Mouse (Mus musculus): ENCODE results near the gene Tipin.
"Not testable (repeated sequence)": the region's sequence is repeated elsewhere in the genome, so short reads cannot be mapped to it uniquely, and the experiment has no call there.

The Tipin gene

GRCm38 (mm10) chr9:64271249-64271648 lies 10.1 kb upstream of the Tipin start:
- no peak for DNase-seq (ENCODE audit: low read depth, low spot score)

GRCm38 (mm10) chr9:64272611-64273010 lies 8.8 kb upstream of the Tipin start:
- peak; percentile 13 for DNase-seq (ENCODE audit: low read depth, low spot score)

GRCm38 (mm10) chr9:64273757-64274156 lies 7.6 kb upstream of the Tipin start:
- DNase-seq (ENCODE audit: low read depth, low spot score): no peak

DNA sequence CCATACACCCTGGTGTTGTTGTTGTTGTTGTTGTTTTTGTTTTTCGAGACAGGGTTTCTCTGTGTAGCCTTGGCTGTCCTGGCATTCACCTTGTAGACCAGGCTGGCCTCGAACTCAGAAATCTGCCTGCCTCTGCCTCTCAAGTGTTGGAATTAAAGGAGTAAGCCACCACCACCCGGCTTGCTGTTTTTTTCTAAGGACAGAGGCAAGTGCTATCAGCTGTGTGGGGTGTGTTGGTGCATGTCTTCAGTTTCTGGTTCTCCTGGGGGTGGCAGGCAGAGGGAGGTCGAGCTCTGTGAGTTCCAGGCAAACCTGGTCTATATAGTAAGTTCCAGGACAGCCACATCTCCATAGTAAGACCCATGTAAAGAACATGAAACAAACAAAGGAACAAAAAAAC lies 7.1 kb upstream of the Tipin start:
- no peak for DNase-seq (ENCODE audit: low read depth, low spot score)

- DNase-seq (ENCODE audit: low read depth, low spot score): no peak
Observed at GRCm38 (mm10) chr9:64274919-64275318, 6.5 kb upstream of the Tipin start.

GRCm38 (mm10) chr9:64277706-64278105 lies 3.7 kb upstream of the Tipin start:
- peak; percentile 57 for DNase-seq (ENCODE audit: low read depth, low spot score)

- no peak for DNase-seq (ENCODE audit: low read depth, low spot score)
Observed at GRCm38 (mm10) chr9:64278665-64279310, 2.6 kb upstream of the Tipin start.

DNA sequence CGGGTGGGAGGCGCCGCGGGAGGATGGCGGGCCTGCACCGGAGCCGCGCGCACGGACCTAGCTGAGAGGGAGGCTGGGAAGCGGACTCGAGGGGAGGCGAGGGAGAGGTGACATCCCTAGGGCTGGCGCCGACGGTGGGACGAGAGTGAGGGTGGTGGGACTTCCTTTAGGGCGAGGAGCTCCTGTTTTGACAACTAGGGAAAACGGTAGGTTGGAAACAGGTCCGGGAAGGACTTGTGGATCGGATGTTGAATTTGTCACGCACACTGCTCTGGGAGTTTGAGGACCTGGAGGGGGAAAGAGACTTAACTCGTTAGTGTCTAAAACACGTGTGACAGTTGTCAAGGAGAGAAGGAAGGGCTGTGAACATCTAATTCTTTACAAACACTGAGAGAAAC lies 399 bp downstream of the Tipin start:
- DNase-seq (ENCODE audit: low read depth, low spot score): no peak

DNA sequence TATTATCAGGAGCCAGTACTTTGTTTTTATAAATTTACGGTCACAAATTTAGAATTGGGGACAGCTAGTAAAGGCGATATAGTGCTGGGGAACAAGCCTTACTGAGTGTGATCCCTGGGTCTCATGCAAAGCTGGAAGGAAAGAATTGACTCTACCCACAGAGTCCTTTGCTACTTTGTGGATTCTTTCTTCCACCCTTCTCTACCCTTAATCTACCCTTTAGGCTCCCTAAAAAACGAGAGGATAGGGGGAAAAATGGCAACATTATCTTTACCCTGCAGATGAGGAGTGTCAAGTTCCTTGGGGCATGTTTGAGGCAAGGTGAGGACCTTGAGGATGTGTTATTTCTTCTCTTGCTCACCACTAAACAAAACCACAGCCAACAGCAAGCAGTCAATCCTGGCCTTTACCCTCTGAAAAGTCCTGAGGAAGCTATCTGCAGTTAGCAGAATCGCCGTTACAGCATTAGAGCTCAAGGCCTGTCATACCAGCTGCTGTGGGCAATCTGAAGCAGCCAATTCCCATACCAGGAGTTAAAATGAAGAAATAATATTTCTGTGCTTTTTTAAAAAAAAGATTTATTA lies 1.1 kb downstream of the Tipin start:
- DNase-seq (ENCODE audit: low read depth, low spot score): no peak

GRCm38 (mm10) chr9:64303086-64303485 lies 21.7 kb downstream of the Tipin start:
- not testable (repeated sequence) for DNase-seq (ENCODE audit: low read depth, low spot score)

GRCm38 (mm10) chr9:64306476-64307312 lies 25.3 kb downstream of the Tipin start:
- no peak for DNase-seq (ENCODE audit: low read depth, low spot score)

GRCm38 (mm10) chr9:64310996-64311785 lies 29.8 kb downstream of the Tipin start:
- no peak for DNase-seq (ENCODE audit: low read depth, low spot score)

DNA sequence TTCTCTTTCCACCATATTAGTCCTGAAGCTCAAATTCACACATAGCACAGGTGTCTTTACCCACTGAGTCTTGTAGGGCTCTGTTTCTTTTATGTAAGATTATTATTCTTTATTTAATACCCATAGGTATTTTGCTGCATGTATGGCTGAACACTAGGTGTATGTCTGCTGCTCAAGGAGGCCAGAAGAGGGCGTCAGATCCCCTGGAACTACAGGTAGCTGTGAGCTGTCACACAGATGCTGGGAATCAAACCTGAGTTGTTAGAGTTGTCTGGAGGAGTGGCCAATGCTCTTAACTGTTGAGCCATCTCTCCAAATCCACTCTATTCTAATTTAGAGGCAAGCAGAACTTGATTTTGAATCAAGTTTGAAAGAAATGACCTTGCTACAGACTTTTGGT lies 30.7 kb downstream of the Tipin start:
- no peak for DNase-seq (ENCODE audit: low read depth, low spot score)

GRCm38 (mm10) chr9:64314696-64315095 lies 33.3 kb downstream of the Tipin start:
- no peak for DNase-seq (ENCODE audit: low read depth, low spot score)

GRCm38 (mm10) chr9:64316986-64317385 lies 35.6 kb downstream of the Tipin start:
- DNase-seq (ENCODE audit: low read depth, low spot score): no peak

DNA sequence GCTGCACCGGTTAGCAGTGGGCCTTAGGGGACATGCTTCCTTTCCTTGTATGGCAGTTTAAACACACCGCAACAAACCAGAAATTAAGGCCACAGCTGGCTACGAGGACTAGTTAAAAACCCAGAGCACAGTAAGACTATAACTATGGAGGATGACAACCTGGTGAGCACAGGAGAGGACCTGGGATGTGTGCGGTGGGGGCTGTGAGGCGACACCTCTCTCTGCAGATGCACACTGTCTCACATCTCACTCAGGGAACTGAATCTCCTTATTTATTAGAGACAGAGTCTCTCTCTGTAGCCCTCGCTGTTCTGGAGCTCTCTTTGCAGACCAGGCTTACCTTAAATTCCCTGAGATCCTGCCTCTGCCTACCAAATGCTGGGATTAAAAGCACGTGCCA lies 42.6 kb downstream of the Tipin start:
- DNase-seq (ENCODE audit: low read depth, low spot score): no peak

DNA sequence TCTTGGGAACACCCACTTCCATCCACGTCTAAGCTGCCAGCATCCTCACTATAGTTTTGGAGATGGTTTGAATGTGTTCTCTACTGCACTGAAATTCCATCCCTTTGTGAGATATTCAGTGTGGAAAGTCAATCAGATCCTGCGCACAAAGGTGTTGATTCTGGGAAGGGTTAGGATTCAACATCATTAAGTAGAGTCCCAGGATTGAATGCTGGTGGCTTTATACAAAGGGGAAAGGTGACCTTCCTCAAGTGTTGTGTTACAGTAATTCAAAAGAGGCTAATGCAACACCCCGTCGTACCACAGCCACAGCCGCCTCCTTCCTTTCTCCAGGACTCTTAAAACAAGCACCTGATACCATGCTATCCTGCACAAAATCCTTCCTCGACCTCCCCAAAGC lies 54.4 kb downstream of the Tipin start:
- no peak for DNase-seq (ENCODE audit: low read depth, low spot score)

DNA sequence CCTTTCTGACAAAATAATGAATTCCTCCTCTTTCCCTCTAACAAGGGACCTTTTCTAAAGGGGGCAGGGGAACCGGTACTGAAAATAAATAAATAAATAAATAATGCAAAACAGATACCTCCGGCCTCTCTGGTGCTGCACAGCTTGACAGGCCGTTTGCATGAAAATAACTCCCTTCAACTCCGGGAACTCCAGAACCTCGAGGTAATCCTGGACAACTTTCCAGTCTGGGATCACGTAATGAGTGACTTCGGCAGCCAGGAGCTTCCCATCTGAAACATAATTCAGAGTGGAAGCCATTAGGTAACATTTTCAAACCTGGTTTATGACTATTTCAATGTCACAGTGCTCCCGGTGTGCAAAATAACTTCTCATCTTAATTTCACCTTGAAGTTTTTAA lies 58.0 kb downstream of the Tipin start:
- no peak for DNase-seq (ENCODE audit: low read depth, low spot score)

DNA sequence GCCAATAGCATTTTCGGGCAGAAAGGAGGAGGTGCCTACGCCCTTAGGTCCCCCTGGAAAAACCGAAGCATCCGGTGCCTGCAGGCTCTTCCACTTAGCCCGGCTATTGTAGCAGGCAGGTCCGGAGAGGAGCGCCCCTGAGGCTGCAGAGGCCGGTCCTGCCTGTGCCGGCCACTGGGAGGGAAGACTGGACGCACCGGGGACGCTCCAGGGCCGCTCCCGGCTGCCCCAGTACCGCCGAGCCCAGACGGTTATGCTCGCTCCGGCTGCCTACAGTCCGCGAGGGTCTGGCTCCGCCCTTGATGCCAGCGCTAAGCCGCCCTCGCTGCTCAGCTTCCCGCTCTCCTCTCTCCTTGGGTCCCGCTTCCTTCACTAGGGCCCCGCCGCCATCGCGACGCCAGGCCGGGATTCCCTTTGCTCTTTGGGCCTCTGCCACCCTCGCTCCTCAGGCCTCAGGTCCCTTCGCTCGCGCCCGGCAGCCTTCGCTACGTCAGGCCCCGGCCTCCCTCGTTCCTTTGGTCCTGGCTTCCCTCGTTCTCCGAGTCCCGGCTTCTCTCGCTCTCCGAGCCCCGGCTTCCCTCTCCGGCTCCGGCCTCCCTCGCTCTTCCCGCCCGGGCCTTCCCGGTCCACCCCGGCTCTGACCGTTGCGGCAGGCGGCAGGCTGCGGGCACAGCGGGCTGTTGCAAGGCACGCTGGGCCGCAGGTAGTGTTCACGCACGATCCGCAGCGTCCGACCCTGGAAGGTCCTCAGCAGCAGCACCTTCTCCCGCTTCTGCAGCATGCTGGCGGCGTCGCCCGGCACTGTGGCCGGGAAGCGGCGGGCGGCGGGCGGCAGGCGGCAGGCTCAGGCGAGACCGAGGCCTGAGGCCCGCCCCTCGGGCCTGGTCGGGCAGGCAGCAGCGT lies 59.2 kb downstream of the Tipin start:
- DNase-seq (ENCODE audit: low read depth, low spot score): peak; percentile 62

- DNase-seq (ENCODE audit: low read depth, low spot score): no peak
Observed at GRCm38 (mm10) chr9:64341254-64341566, 59.8 kb downstream of the Tipin start, which contains the start of gene Dis3l. Dis3l (minus strand) TSS chr9:64341288.

DNA sequence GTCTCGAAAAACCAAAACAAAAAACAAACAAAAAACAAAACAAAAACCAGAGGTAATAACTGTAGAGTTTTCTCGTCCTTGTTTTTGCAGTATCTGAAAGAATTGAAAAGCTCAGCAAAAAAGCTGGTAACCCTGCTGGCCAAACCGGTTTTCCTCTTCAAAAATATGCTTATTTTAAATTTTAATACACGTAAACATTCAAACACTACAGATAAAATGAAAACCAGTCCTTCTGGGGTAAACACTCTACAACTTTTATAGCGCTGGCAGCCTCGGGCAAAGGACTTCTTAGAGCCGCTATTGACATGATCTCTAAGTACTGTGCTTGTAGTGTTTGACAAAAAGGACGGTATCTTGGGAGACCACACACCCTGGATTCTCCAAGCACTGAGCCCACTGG lies 60.3 kb downstream of the Tipin start:
- DNase-seq (ENCODE audit: low read depth, low spot score): no peak

Measured in embryo, embryonic 11.5 days (tissue).